Mouse (Mus musculus) midbrain, embryonic 10.5 days (tissue): Measurements from ENCODE around the gene 1700020D05Rik. TPM values are rescaled to one million over a fixed set of nuclear protein-coding genes. Genes with fewer than 3 reads are reported as not detected.
"Not testable (repeated sequence)": the region's sequence is repeated elsewhere in the genome, so short reads cannot be mapped to it uniquely, and the experiment has no call there.

Experiments used
- DNase-seq: peaks from one replicate; pipeline ENCODE4 v3.0.0-alpha.2; 2017; ENCODE audit warnings: low spot score
- H3K27ac ChIP-seq: fragments of 300-500 bp; sonication (generic); replicated peaks from 2 replicates; pipeline ENCODE4 v1.5.1; 2016; ENCODE audit warnings: mild to moderate bottlenecking
- H3K27me3 ChIP-seq: fragments of 300-500 bp; sonication (generic); 2 replicates; pipeline ENCODE4 v1.6.1; 2016; ENCODE audit warnings: low read depth, mild to moderate bottlenecking; ENCODE audit not compliant: poor library complexity, severe bottlenecking
- H3K36me3 ChIP-seq: fragments of 300-500 bp; sonication (generic); 2 replicates; pipeline ENCODE4 v1.6.1; 2016; ENCODE audit warnings: mild to moderate bottlenecking, moderate library complexity
- H3K4me1 ChIP-seq: fragments of 300-500 bp; sonication (generic); 2 replicates; pipeline ENCODE4 v1.6.1; 2016
- H3K4me3 ChIP-seq: fragments of 300-500 bp; sonication (generic); 2 replicates; pipeline ENCODE4 v1.5.1; 2016; ENCODE audit warnings: mild to moderate bottlenecking, moderate library complexity
- H3K9me3 ChIP-seq: fragments of 300-500 bp; sonication (generic); replicated peaks from 2 replicates; pipeline ENCODE4 v1.6.1; 2016; ENCODE audit warnings: mild to moderate bottlenecking
- WGBS: fragments of 180-500 bp; shearing (Covaris S2); methylation state at CpG from one replicate; pipeline ENCODE4 v1.1.7; 2016; 5-methylcytosine and 5-hydroxymethylcytosine counted together
- polyA plus RNA-seq: library from polyadenylated mRNA; unstranded; fragments of >200 nt; fragmentation: Nextera tagmentation; extraction: Ambion mirVana; gene quantifications from 2 replicates; pipeline ENCODE4 v1.2.1, GENCODE M21; 2016

The 1700020D05Rik gene
- polyA plus RNA-seq, 1 experiment from 2014 or later, result not detected

DNA sequence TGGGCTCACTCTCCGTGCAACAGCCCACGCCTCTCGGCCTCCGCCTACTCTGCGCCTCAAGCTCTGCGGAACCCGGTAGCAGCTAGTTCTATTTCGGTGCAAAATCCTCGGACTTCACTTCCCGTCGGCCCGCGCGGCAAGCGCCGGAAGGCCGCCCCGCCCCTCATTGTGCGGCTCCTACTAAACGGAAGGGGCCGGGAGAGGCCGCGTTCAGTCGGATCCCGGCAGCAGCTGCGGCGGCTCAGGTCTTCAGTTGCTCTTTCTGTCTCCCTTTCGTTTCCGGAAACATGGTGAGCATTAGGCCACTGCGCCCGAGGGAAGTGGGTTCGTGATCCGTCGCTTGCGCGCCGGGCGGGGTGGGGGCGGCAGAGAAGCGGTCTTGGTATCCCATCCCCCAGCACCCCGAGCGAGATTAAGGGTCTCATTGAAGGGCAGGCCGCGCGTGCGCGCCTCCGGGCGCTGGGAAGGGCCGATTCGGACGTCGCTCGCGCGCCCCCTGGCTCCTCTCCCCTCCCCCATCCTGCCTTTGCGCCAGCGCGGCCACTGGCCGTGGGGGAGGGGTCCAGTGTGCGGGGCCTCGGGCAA is 13.2 kb downstream of the 1700020D05Rik start, which contains the start of gene Cfl1:
TSS of gene Cfl1 (plus strand) at position 143 of the 585 bp plus-strand sequence.
- Histone ChIP-seq H3K27ac (peak within 1 kb of the TSS; percentile 99), H3K9me3 (no peaks in the 10 kb centered on the region), H3K4me3 (peak within 1 kb of the TSS; percentile 86), H3K36me3 (peaks cover 46% of the 10 kb centered on the region), H3K27me3 (no peaks in the 10 kb centered on the region), H3K4me1 (peaks cover 47% of the 10 kb centered on the region)
- under 1% methylated on average over 62 of the region's 62 CpGs for WGBS
- DNase-seq, result peak; percentile 95

DNA sequence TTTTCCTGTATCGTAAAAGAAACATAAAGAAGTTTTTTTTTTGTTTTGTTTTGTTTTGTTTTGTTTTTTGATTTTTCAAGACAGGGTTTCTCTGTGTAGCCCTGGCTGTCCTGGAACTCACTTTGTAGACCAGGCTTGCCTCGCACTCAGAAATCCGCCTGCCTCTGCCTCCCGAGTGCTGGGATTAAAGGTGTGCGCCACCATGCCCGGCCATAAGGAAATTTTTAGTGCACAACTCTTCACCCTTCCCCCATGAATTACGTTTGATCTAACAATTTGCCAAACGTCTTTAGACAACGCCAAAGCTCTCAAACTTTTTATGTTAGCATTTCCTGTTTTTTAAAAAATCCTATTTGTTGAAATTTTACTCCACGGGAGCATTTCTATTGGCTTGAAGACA is 13.9 kb downstream of the 1700020D05Rik start:
- H3K4me1 ChIP-seq, result peaks cover 47% of the 10 kb centered on the region
- peak overlapping the region; percentile 99 for H3K27ac ChIP-seq
- peaks cover 47% of the 10 kb centered on the region for H3K36me3 ChIP-seq
- DNase-seq, H3K27me3 ChIP-seq, H3K9me3 ChIP-seq: not testable (repeated sequence)
- H3K4me3 ChIP-seq, result peak overlapping the region; percentile 86
- 61% methylated on average over 10 of the region's 10 CpGs for WGBS

DNA sequence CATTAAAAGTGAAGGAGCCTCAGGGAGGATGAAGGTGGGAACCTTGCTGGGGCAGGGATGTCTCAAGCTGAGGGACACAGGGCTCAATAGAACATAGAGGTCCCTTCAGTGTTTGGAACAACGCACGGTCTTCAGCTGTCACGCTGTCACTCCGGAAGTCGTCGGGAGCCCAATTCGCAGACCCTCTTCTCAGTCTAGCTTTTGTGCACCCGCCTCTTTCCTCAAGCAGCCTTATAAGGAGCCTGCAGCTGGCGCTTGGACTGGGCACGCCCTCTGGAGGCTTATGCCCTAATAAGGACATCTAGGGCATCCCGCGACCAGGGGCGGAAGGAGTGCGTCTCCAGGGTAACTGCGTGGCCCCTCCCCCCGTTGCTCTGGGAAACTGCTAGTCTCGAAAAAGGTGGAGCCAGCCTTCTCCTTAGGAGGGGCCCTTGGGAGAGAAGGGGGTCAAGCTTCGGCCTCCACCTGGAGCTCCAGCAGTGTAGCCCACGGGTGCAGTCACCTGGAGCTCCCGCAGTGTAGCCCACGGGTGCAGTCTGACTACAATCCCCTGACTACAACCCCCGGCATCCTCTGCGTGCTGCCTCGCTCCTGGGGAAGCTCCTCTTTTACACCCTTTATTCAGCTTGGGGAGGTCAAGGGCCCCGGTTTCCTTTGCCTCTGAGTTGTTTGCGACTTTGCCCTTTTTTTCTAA is 14.6 kb downstream of the 1700020D05Rik start:
- peak; percentile 98 for DNase-seq
- H3K4me3 ChIP-seq, result peak overlapping the region; percentile 86
- peaks cover 47% of the 10 kb centered on the region for H3K4me1 ChIP-seq
- peak overlapping the region; percentile 99 for H3K27ac ChIP-seq
- WGBS, result 0% methylated on average over 26 of the region's 26 CpGs
- no peaks in the 10 kb centered on the region for H3K9me3 ChIP-seq
- H3K27me3 ChIP-seq, result no peaks in the 10 kb centered on the region
- H3K36me3 ChIP-seq, result peaks cover 47% of the 10 kb centered on the region

DNA sequence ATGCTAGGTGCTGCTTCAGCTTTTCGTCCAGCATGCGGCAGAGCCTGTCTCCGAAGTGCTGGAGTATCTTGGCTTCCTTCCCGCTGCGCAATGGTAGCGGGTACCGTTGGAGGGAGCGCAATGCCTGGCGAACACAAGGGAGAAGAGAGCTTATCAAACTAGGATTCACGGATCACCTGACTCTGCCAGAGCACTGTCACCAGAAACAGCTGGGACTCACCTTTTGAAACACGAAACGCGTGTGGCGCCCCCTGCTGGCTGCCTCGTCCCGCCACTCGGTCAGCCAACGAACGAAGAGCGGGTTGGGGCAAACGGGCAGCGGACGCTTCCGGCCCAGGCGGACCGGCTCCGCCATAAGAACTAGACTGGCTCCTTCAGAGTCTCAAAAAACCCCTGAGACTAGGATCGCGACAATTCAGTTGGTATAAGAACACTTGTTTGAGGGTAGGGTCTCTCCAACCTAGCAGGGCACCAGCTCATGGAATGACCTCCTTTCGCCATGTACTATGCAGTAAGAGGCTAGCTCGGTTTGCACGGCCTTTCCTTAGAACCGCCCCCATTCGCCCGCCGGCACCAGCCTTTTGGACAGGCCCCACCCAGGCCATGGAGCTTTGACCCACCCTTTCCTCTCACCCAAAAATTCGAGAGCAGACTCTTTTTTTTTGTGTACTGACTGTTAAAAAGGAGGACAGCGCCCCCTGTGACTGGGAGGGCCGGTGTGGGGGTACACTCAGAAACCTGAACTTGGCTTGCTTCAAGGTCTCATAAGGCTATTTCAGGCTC is 15.6 kb downstream of the 1700020D05Rik start, which contains the start of gene Mus81:
TSS of gene Mus81 (minus strand) at position 635 of the 783 bp plus-strand sequence.
- Histone ChIP-seq H3K9me3 (no peaks in the 10 kb centered on the region), H3K4me1 (peaks cover 47% of the 10 kb centered on the region), H3K4me3 (peak within 1 kb of the TSS; percentile 86), H3K27ac (peak within 1 kb of the TSS; percentile 99), H3K36me3 (peaks cover 47% of the 10 kb centered on the region), H3K27me3 (no peaks in the 10 kb centered on the region)
- WGBS, result under 1% methylated on average over 39 of the region's 39 CpGs
- peak; percentile 95 for DNase-seq

DNA sequence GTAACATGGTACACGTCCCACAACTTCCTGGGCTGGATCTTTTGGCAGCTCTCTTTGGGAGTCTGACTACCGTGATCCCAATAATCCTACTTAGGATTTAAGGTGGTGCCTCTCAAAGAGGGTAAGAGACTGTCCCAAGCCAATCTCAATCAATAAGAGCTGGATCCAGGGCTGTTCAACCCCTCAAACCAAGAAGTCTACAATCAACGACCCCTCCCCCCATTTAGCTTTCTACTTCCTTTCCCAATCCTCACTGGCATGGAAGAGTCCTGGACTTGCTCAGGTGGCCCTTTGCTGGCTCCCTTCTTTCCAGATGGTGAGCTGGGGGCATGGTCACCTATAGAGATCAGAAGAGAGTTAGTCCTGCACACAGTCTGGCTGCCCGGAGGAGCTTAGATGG is 16.8 kb downstream of the 1700020D05Rik start:
- Histone ChIP-seq H3K4me1 (peaks cover 36% of the 10 kb centered on the region), H3K27ac (peak overlapping the region; percentile 99; the same call in 1 of the 2 replicates), H3K4me3 (peak overlapping the region; percentile 86), H3K27me3 (no peaks in the 10 kb centered on the region), H3K9me3 (no peaks in the 10 kb centered on the region), H3K36me3 (peaks cover 49% of the 10 kb centered on the region)
- 91% methylated on average over 4 of the region's 4 CpGs for WGBS
- no peak for DNase-seq

DNA sequence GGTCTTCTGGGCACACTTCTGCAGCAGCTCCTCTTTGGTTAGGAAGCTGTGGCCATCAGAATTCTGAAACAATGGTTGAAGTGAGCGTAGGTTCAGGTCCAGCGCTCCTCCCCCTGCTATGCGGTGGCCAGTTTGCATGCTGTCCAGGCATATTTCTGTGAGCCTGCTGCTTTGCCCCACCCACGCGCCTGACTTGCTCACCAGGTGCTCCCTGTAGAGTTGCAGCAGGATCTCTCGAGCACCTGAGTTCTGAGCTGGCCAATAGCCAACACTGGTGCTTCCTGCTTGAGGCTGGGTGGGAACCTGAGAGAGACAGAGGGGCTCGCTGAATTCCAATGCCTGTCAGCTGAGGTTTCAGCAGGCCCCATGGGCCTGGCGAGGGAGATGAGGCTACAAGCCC is 17.3 kb downstream of the 1700020D05Rik start:
- peaks cover 54% of the 10 kb centered on the region for H3K36me3 ChIP-seq
- 92% methylated on average over 8 of the region's 8 CpGs for WGBS
- H3K4me3 ChIP-seq, result peak overlapping the region; percentile 86; the same call in 1 of the 2 replicates
- H3K4me1 ChIP-seq, result peaks cover 34% of the 10 kb centered on the region
- no peak for DNase-seq
- H3K9me3 ChIP-seq, result no peaks in the 10 kb centered on the region
- no peak overlapping the region for H3K27ac ChIP-seq
- no peaks in the 10 kb centered on the region for H3K27me3 ChIP-seq

DNA sequence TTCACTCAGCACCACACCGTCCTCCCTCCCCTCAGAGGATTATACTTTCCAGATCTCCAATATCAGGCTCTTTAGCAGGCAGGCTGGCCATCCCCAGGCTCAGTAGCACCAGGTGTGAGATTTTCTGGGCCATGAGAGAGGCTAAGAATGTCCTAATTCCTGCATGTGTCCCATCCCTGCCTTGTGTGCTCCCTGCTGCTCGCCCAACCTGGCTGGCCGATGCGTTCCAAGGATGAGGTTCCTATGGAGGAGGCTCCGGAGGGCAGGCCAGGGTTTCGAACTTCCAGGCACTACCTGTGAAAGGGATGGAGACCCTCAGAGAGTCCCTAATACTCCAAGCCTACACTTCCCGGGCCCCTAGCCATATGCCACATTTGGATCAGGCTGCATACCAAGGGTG is 17.8 kb downstream of the 1700020D05Rik start:
- H3K36me3 ChIP-seq, result peaks cover 58% of the 10 kb centered on the region

DNA sequence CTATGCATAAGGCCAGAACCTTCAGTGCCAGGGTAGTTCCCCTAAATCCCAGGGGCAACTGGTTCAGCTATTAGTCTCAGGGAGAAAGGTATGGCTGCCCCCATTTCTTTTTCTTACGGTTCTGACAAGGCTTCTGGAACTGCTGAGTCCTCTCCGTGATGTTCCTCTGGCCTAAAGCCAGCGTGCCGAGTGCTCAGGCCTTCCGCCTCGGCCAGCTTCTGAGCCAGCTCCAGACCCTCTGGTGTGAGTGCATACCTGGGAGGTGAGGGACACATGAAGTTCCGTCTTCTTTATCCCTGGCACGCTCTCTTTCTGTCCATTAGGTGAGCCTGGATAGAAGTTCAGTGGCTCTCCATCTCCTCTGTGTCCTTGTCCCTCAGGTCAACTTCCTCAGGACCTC is 18.2 kb downstream of the 1700020D05Rik start:
- peaks cover 63% of the 10 kb centered on the region for H3K36me3 ChIP-seq
- no peak overlapping the region for H3K4me3 ChIP-seq
- no peaks in the 10 kb centered on the region for H3K27me3 ChIP-seq
- no peak for DNase-seq
- no peak overlapping the region for H3K27ac ChIP-seq
- H3K9me3 ChIP-seq, result no peaks in the 10 kb centered on the region
- 93% methylated on average over 8 of the region's 8 CpGs for WGBS
- H3K4me1 ChIP-seq, result peaks cover 34% of the 10 kb centered on the region

More for the DNA sequence above, 17.8 kb downstream of the 1700020D05Rik start:
- H3K27me3 ChIP-seq, result no peaks in the 10 kb centered on the region
- H3K9me3 ChIP-seq, result no peaks in the 10 kb centered on the region
- no peak for DNase-seq
- H3K27ac ChIP-seq, result no peak overlapping the region
- H3K4me3 ChIP-seq, result no peak overlapping the region
- H3K4me1 ChIP-seq, result peaks cover 34% of the 10 kb centered on the region
- 93% methylated on average over 7 of the region's 7 CpGs for WGBS

DNA sequence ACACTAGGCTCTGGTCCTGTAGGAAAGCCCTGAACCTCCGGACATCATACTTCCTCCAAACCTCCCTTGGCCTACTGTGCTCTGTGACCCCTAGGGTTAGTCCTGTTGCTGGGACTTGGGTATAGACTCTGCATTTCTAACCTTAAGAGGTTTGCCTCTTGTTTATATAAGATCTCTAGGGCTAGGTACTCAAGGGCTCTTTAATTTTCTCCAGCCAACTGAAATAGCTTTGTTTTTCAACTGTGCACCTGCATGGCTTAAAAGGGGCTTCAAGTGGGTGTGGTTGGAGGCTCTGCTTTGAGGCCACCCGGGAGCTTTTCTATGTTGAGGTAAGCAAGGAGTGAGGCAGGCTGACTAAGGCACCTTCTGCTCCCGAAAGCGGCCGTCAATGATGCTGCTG is 19.1 kb downstream of the 1700020D05Rik start:
- DNase-seq, result no peak
- no peaks in the 10 kb centered on the region for H3K27me3 ChIP-seq
- H3K4me3 ChIP-seq, result no peak overlapping the region
- WGBS, result 94% methylated on average over 5 of the region's 5 CpGs
- peaks cover 70% of the 10 kb centered on the region for H3K36me3 ChIP-seq
- H3K9me3 ChIP-seq, result no peaks in the 10 kb centered on the region
- H3K27ac ChIP-seq, result no peak overlapping the region
- H3K4me1 ChIP-seq, result peaks cover 26% of the 10 kb centered on the region

DNA sequence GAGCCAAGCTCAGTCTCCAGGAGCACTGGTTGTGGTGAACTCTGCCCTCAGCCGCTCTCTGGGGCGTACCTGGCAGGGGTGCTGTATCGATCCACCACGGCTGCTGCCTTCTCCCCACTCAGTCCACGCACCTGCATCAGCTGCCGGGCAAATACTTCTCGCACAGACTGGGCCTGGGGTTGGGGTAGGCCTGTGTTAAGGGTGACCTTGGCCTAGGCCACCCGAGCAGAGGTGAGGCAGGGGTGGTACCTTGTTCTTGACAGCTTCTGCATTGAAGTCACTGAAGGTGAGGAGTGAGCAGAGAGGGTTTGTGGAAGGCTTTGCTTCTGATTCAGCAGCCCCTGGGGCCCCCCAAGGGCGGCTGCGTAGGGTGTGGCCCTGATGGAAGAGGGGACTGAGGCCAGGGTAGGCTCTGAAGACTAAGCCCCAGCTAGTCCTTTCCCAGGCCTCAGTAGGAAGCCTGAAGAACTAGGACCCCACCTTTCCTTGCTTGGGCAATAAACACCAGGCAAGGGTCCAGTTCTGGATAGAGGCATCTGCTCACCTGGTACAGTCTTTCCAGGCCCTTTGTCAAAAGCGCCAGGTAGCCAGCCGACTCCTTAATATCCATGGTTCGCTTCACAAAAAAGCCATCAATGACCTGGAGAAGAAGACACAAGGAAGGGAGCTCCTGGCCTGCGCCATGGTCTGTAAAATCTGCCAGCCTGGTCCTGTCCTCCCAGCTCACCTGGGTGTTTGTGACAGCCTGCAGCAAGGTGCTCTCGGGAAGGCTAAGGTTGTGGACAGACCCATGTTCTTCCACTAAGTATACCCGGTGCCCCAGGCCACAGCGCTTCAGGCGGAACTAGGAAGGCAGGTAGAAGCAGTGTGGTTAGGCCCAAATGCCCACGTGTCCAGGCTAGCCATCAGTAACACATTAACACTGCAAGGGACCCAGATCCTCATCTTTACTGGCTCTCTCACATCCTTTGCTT is 19.9 kb downstream of the 1700020D05Rik start:
- Histone ChIP-seq H3K9me3 (no peaks in the 10 kb centered on the region), H3K27ac (no peak overlapping the region), H3K36me3 (peaks cover 79% of the 10 kb centered on the region), H3K27me3 (no peaks in the 10 kb centered on the region), H3K4me1 (peaks cover 20% of the 10 kb centered on the region), H3K4me3 (no peak overlapping the region)
- DNase-seq, result no peak
- 96% methylated on average over 19 of the region's 19 CpGs for WGBS

DNA sequence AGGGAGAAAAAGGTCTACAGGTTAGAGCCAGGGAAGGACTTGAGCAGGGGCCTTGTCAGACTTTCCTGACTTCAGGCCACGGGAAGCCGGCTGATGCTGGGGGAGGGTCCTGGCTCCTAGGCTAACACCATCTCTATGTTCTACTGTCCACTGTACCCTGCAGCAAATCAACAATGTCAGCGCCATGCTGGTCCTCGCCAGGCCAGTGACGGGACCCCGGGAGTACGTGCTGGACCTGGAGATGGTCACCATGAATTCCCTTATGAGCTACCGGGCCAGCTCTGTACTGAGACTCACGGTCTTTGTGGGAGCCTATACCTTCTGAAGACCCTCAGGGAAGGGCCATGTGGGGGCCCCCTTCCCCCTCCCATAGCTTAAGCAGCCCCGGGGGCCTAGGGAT is 22.2 kb downstream of the 1700020D05Rik start:
- no peak overlapping the region for H3K27ac ChIP-seq
- no peaks in the 10 kb centered on the region for H3K9me3 ChIP-seq
- peaks cover 91% of the 10 kb centered on the region for H3K36me3 ChIP-seq
- 0 out of 2 replicates have a peak, but pooled peaks cover under 1% of the 10 kb centered on the region for H3K4me1 ChIP-seq
- no peaks in the 10 kb centered on the region for H3K27me3 ChIP-seq
- DNase-seq, result no peak
- 93% methylated on average over 10 of the region's 10 CpGs for WGBS
- no peak overlapping the region for H3K4me3 ChIP-seq

DNA sequence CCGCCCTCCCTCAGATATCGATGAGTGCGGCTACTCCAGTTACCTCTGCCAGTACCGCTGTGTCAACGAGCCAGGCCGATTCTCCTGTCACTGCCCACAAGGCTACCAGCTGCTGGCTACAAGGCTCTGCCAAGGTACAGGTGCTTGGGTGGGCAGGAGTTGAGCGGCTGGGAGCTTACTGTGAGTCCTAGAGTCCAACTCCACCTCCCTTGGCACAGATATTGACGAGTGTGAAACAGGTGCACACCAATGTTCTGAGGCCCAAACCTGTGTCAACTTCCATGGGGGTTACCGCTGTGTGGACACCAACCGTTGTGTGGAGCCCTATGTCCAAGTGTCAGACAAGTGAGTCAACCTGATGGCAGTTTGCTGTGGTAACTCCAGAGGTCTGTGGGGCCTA is 23.6 kb downstream of the 1700020D05Rik start:
- no peaks in the 10 kb centered on the region for H3K9me3 ChIP-seq
- peaks cover 11% of the 10 kb centered on the region for H3K4me1 ChIP-seq
- no peak overlapping the region for H3K4me3 ChIP-seq
- peaks cover 78% of the 10 kb centered on the region for H3K36me3 ChIP-seq
- peaks cover 10% of the 10 kb centered on the region; the same call in 1 of the 2 replicates for H3K27me3 ChIP-seq
- WGBS, result 93% methylated on average over 10 of the region's 10 CpGs
- no peak overlapping the region for H3K27ac ChIP-seq
- no peak for DNase-seq
